Mouse (Mus musculus) heart, embryonic 11.5 days (tissue): ENCODE measurements around the gene Gm17657. TPM values are rescaled to one million over a fixed set of nuclear protein-coding genes. Genes with fewer than 3 reads are reported as not detected.
"Not testable (repeated sequence)": the region's sequence is repeated elsewhere in the genome, so short reads cannot be mapped to it uniquely, and the experiment has no call there.

Source experiments
- ATAC-seq: fragments of 200-750 bp; cut with Nextera tagmentation; replicated peaks from 2 replicates; pipeline ENCODE4 v1.8.0; 2017; ENCODE audit warnings: moderate library complexity; ENCODE audit not compliant: insufficient number of reproducible peaks, low FRiP score, low TSS enrichment
- H3K27ac ChIP-seq: fragments of 300-500 bp; sonication (generic); 2 replicates; pipeline ENCODE4 v1.5.1; 2014; ENCODE audit warnings: mild to moderate bottlenecking, low read depth, low read length
- H3K27me3 ChIP-seq: fragments of 300-500 bp; sonication (generic); 2 replicates; pipeline ENCODE4 v1.6.1; 2014; ENCODE audit warnings: mild to moderate bottlenecking, low read length, mixed read lengths; ENCODE audit not compliant: control insufficient read depth, insufficient read depth
- H3K36me3 ChIP-seq: fragments of 300-500 bp; sonication (generic); 2 replicates; pipeline ENCODE4 v1.6.1; 2014; ENCODE audit warnings: mild to moderate bottlenecking, low read length, moderate library complexity, mixed read lengths; ENCODE audit not compliant: control insufficient read depth, insufficient read depth
- H3K4me1 ChIP-seq: fragments of 300-500 bp; sonication (generic); 2 replicates; pipeline ENCODE4 v1.6.1; 2014; ENCODE audit warnings: low read length; ENCODE audit not compliant: control insufficient read depth, insufficient read depth
- H3K4me2 ChIP-seq: fragments of 300-500 bp; sonication (generic); 2 replicates; pipeline ENCODE4 v1.6.1; 2014; ENCODE audit warnings: mild to moderate bottlenecking, moderate library complexity
- H3K4me3 ChIP-seq: fragments of 300-500 bp; sonication (generic); 2 replicates; pipeline ENCODE4 v1.5.1; 2014; ENCODE audit warnings: low read depth, low read length
- H3K9ac ChIP-seq: fragments of 300-500 bp; sonication (generic); 2 replicates; pipeline ENCODE4 v1.6.1; 2014; ENCODE audit warnings: mild to moderate bottlenecking, low read depth, low read length, moderate library complexity
- H3K9me3 ChIP-seq: fragments of 300-500 bp; sonication (generic); replicated peaks from 2 replicates; pipeline ENCODE4 v1.6.1; 2016; ENCODE audit warnings: low read length; ENCODE audit not compliant: control insufficient read depth
- WGBS: fragments of 180-500 bp; shearing (Covaris S2); extraction: QIAGEN DNeasy Blood & Tissue Kit; methylation state at CpG from one replicate; pipeline ENCODE4 v1.1.7; 2014; ENCODE audit not compliant: insufficient replicate concordance; 5-methylcytosine and 5-hydroxymethylcytosine counted together
- polyA plus RNA-seq: library from polyadenylated mRNA; unstranded; fragments of >200 nt; fragmentation: Nextera tagmentation; extraction: Ambion mirVana; gene quantifications from 2 replicates; pipeline ENCODE4 v1.2.1, GENCODE M21; 2014

Gm17657 gene
- polyA plus RNA-seq, 1 experiment from 2014 or later, result not detected

GRCm38 (mm10) chr17:29518665-29519064, 30.8 kb downstream of the Gm17657 start:
- H3K4me2 ChIP-seq, H3K4me3 ChIP-seq, ATAC-seq, H3K9ac ChIP-seq, H3K27me3 ChIP-seq, H3K4me1 ChIP-seq, H3K9me3 ChIP-seq, H3K36me3 ChIP-seq, H3K27ac ChIP-seq: not testable (repeated sequence)
- 85% methylated on average over 5 of the region's 5 CpGs for WGBS

- no peak for ATAC-seq
- Histone ChIP-seq H3K9me3 (no peaks in the 10 kb centered on the region), H3K9ac (no peak overlapping the region), H3K4me2 (no peak overlapping the region), H3K27ac (no peak overlapping the region), H3K27me3 (no peaks in the 10 kb centered on the region), H3K4me1 (no peaks in the 10 kb centered on the region), H3K4me3 (no peak overlapping the region), H3K36me3 (no peaks in the 10 kb centered on the region)
- WGBS, result 4% methylated on average over 11 of the region's 11 CpGs
Observed at GRCm38 (mm10) chr17:29514435-29514834, 35.0 kb downstream of the Gm17657 start.

- Histone ChIP-seq H3K27me3 (no peaks in the 10 kb centered on the region), H3K4me1 (no peaks in the 10 kb centered on the region; the same call in 1 of the 2 replicates), H3K4me2 (no peak overlapping the region), H3K4me3 (no peak overlapping the region), H3K27ac (no peak overlapping the region), H3K9ac (0 out of 2 replicates have a peak overlapping the region, but pooled peaks have one; percentile 11), H3K36me3 (no peaks in the 10 kb centered on the region), H3K9me3 (no peaks in the 10 kb centered on the region)
- 26% methylated on average over 13 of the region's 13 CpGs for WGBS
- ATAC-seq, result peak; percentile 73; the same call in 1 of the 2 replicates
Observed at GRCm38 (mm10) chr17:29513044-29513730, 36.3 kb downstream of the Gm17657 start.

- no peak for ATAC-seq
- no peaks in the 10 kb centered on the region for H3K27me3 ChIP-seq
- H3K9ac ChIP-seq, result no peak overlapping the region
- no peak overlapping the region for H3K4me2 ChIP-seq
- 0 out of 2 replicates have a peak overlapping the region, but pooled peaks have one; percentile 22 for H3K27ac ChIP-seq
- H3K36me3 ChIP-seq, result no peaks in the 10 kb centered on the region
- no peaks in the 10 kb centered on the region for H3K9me3 ChIP-seq
- no peaks in the 10 kb centered on the region; the same call in 1 of the 2 replicates for H3K4me1 ChIP-seq
- H3K4me3 ChIP-seq, result no peak overlapping the region
- 59% methylated on average over 8 of the region's 8 CpGs for WGBS
Observed at GRCm38 (mm10) chr17:29510691-29511090, 38.7 kb downstream of the Gm17657 start.

- Histone ChIP-seq H3K4me1 (no peaks in the 10 kb centered on the region; the same call in 1 of the 2 replicates), H3K9ac (peak overlapping the region; percentile 28; the same call in 1 of the 2 replicates), H3K4me3 (no peak overlapping the region), H3K27me3 (no peaks in the 10 kb centered on the region), H3K27ac (peak overlapping the region; percentile 41), H3K36me3 (no peaks in the 10 kb centered on the region), H3K4me2 (no peak overlapping the region), H3K9me3 (no peaks in the 10 kb centered on the region)
- peak; percentile 64; the same call in 1 of the 2 replicates for ATAC-seq
- WGBS, result 67% methylated on average over 12 of the region's 12 CpGs
Observed at GRCm38 (mm10) chr17:29508927-29509608, 40.4 kb downstream of the Gm17657 start.

- peaks cover 8% of the 10 kb centered on the region for H3K4me1 ChIP-seq
- no peak overlapping the region for H3K4me2 ChIP-seq
- H3K4me3 ChIP-seq, result no peak overlapping the region
Observed at GRCm38 (mm10) chr17:29503700-29504099, 45.7 kb downstream of the Gm17657 start.

GRCm38 (mm10) chr17:29502669-29503665, 46.5 kb downstream of the Gm17657 start:
- H3K9me3 ChIP-seq, result no peaks in the 10 kb centered on the region
- peak overlapping the region; percentile 58 for H3K27ac ChIP-seq
- 12% methylated on average over 32 of the region's 32 CpGs for WGBS
- H3K4me3 ChIP-seq, result peak overlapping the region; percentile 24
- no peak for ATAC-seq
- H3K4me1 ChIP-seq, result peaks cover 9% of the 10 kb centered on the region; the same call in 1 of the 2 replicates
- H3K27me3 ChIP-seq, result no peaks in the 10 kb centered on the region
- peak overlapping the region; percentile 12; the same call in 1 of the 2 replicates for H3K9ac ChIP-seq
- no peaks in the 10 kb centered on the region for H3K36me3 ChIP-seq
- peak overlapping the region; percentile 59 for H3K4me2 ChIP-seq

More at GRCm38 (mm10) chr17:29503700-29504099, 45.7 kb downstream of the Gm17657 start:
- no peak for ATAC-seq
- Histone ChIP-seq H3K27me3 (no peaks in the 10 kb centered on the region), H3K9ac (no peak overlapping the region), H3K27ac (no peak overlapping the region), H3K9me3 (no peaks in the 10 kb centered on the region), H3K36me3 (no peaks in the 10 kb centered on the region)
- 77% methylated on average over 5 of the region's 5 CpGs for WGBS
